Mouse (Mus musculus): ENCODE data around the gene Clec2l.
"Not testable (repeated sequence)": the region's sequence is repeated elsewhere in the genome, so short reads cannot be mapped to it uniquely, and the experiment has no call there.

Clec2l gene

DNA sequence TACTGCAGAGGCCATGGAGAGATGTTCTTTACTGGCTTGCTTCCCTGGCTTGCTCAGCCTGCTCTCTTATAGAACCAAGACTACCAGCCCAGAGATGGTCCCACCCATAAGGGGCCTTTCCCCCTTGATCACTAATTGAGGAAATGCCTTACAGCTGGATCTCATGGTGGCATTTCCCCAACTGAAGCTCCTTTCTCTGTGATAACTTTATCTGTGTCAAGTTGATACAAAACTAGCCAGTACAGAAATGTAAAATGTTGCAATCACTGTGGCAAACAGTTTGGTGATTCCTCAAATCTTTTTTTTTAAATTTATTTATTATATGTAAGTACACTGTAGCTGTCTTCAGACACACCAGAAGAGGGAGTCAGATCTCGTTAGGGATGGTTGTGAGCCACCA lies 7.6 kb downstream of the Clec2l start:
- DNase-seq (ENCODE audit: low spot score): not testable (repeated sequence)

DNA sequence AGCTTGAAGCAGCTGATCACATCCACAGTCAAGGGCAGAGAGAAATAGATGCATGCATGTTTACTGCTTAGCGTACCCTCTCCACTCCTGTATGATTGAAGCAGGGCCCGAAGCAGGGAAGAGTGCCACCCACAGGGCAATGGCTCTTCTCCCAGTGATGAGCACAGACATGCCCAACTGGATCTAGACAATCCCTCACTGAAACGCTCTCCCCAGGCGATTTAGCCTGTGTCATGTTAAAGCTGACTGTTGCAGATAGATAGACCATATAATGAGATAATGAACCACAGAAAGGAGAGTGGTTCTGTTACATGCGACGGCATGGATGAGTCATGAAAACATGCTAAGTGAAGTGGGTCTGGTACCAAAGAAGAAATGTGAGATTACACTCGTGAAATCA lies 8.4 kb downstream of the Clec2l start:
- no peak for DNase-seq (ENCODE audit: low spot score)

DNA sequence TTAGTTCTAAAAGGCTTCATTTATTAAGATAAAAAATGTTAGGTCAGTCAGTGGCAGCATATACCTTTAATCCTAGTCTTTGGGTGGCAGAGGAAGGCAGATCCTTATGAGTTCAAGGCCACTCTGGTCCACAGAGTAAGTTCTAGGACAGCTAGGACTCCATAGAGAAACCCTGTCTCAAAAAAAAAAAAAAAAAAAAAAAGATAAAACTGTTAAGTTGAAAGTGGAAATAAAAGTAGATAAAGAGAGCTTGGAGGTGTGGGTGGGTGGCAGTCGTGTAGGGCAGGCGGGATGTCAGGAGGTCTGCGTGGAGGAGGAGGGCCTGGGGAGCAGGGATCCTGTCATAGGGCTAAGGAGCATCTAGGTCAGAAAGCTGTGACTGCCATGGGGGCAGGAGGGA lies 9.1 kb downstream of the Clec2l start:
- DNase-seq (ENCODE audit: low spot score): no peak

DNA sequence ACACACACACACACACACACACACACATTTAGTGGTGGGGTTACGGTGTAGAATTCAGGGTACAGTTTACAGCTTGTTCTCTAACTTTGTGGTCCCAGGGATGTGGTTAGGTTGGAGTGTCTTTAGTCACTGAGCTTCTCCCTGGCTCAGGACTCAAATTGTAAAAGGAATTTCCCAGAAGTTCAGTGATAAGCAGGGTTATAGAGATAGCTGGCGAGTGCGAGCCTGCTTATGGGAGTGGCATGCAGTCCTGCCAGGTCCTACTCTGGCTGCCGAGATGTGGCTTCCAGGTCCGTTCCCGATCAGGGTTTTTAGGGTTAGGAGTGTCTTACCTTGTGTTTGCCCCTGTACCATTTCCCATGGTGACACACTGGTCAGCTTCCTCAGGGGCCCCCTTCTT lies 13.3 kb downstream of the Clec2l start:
- DNase-seq (ENCODE audit: low spot score): no peak

DNA sequence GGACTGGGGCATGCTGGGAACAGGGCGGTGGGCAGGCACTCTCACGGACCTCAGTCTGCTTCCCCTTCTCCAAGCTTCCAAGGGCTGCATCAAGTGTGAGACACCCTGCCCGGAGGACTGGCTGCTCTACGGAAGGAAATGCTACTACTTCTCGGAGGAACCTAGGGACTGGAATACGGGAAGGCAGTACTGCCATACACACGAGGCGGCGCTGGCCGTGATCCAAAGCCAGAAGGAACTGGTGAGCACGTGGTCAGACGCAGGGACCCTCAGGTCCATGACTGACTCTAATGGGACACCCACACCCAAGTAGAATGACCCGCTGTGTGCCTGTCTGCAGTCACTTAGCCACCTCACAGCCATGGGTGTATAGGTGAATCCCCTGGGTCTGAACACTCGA lies 13.9 kb downstream of the Clec2l start:
- DNase-seq (ENCODE audit: low spot score): no peak

DNA sequence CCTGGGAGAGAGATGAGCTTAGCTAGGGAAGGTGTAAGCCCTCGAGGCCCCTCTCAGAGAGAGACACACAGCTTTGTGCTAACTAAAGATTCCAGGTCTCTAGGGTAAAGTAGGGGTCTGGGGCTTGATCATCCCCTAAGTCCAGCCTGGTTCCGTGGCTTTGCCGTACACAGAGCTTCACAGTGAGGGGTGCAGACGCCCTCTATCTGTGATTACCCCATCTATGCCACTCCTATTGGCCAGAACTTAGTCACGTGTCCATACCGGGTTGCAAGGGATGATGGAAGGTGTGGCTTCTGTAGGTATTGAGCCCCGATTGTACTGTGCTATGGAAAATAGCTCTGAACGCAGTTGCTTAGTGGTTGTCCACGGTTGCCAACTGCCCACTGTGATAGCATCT lies 14.8 kb downstream of the Clec2l start:
- DNase-seq (ENCODE audit: low spot score): no peak

DNA sequence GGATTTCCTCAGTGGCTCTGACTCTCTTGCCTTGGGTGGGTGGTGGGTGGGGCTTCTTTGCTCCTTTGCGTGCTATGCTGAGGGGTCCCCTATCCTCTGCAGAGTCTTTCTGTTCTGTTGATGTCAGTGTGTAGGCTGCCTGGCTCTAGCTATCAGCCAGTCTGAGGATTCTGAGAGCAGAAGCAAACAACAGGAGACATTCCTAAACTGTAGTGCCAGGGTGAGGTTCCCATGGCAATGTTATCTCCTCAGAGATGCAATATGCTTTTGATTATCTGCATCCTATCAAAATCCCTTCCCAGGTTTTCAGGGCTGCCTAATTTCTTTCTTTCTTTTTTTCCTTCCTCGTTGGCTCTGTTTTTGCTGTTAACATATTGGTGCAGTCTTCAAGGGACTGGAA lies 19.7 kb downstream of the Clec2l start:
- no peak for DNase-seq (ENCODE audit: low spot score)

DNA sequence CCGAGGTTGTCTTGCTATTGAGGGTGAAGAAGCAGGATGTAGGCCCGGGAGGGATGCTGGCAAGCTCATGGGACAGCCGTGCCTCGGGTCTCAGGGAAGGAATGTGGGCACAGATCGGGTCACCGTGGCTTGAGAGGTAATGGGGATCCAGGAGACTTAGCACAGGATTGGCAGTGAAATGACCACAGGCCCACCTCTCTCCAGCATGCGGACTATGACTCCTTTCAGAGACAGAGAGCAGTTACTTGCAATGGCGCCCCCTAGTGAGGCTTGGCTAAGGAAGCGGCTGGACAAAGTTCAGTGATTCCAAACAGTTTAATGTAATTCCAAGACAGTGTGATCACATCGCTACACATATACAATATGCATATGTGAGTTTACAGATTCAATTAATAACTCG lies 24.3 kb downstream of the Clec2l start:
- DNase-seq (ENCODE audit: low spot score): peak; percentile 28

DNA sequence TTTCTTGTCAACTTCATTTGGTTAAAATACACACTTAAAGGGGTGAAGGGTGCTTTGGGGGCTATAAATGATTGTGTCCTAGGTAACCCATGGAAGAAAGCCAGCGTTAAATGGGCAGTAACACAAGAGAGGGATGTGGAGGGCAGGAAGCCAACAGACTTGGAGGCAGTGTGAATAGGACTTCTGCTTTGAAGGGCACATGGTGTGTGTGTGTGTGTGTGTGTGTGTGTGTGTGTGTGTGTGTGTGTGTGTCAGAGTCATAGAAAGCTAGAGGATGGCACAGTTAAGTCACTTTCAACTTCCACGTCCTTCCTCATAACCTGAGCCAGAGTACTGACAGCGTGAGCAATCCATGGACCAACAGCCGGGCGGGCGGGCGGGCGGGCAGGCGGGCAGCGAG lies 26.0 kb downstream of the Clec2l start:
- DNase-seq (ENCODE audit: low spot score): no peak

DNA sequence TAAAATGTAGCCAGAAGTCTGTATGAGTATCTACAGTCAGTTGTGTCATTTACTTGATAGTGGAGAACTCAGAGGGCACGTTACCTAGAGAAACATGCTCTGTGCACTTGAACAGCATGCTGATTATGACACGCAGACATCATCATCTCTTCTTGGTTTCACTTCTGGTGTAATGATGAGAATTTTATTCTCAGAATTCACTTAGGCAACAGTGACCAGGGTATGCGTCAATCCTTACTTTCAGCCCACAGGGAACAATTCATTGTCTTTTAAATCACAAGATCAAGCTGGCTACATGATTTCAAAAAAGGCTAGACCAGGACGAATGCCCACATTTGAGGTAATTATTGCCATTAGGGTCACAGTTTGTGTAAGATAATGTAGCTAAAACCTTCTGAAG lies 27.7 kb downstream of the Clec2l start:
- DNase-seq (ENCODE audit: low spot score): no peak

DNA sequence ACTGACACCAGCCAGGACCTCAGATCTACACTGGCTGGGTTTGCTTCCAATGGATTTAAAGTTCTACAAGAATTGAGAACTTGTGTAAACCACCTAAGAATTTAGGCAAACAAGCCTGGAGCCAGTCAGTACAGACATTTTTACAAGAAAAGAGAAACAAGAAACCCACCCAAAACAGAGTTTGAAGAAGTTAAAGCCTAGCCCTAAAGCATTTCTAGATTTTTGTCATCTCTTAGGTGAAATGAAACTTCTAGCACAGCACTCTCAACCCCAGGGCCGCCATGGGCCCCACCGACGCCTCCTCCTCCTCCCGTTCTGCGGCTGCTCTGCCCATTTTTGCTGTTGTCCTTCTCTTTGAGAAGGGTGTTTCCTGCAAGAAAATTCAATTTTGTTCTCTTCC lies 28.2 kb downstream of the Clec2l start:
- no peak for DNase-seq (ENCODE audit: low spot score)

DNA sequence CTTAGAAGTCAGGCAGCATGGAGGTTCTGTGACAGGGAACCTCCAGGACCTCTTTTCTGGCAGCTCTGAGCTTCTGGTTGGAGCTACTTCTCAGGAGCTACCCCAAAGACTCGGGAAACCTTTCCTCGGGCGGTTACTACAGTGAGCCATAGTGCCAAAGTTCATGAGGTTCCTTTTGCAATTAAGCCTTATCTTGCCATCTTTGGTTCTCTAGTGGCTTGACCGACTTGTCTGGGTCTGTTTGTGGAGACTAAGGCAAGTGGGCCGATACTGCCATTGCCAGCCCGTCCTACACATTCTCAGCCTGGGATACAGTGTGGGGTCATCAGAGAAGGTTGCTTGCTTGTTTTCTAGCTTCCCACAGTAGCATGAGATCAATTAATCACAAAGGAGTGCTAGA lies 29.7 kb downstream of the Clec2l start:
- no peak for DNase-seq (ENCODE audit: low spot score)

DNA sequence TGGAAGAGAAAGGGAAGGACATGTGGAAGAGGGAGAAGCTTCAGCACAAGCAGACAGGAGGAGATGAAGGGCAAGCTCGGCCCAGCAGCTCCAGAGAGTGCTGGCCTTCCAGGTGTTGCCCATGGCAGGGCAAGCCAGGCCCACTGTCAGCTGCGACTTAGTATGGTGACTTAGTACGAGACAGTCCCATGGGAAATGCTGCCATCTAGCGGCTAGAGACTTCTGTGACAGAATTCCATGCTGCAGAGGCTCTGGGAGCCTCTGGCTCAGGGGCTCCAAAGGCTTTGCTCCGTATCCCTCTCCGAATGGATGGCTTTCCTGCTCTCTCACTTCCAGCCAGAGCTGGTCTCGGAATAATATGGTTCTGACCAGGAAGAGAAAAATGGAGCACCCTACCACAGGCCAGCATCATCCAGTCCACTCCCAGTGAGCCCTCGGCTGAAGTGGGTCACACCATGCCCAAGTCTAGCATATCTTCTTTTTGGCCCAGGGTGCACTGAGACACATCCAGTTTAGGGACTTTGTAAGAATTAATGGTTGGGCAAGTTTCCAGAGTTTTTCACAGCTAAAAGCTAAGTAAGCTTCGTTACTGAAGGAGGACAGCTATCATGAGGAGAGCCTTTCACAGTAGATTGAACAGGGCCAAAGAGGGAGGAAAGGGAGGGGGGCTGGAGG lies 32.6 kb downstream of the Clec2l start:
- DNase-seq (ENCODE audit: low spot score): peak; percentile 87

DNA sequence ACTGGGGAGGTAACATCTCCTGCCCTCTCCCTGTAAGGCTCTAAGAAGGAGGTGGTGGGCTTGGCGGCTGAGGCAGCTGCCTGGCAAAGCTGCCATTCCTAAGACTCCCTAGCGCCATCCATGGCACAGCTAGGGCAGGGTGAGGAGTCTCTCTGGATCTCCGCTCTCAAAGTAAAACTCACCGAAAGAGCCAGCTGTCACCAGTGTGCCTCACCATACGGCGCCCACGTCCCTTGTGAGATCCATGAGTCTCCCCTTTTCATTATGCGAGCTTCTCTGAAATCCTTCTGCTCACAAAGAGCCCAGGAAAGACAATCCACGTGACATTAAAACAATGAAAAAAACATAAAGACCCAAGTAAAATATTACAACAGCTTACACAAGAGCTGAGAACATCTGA lies 33.7 kb downstream of the Clec2l start:
- DNase-seq (ENCODE audit: low spot score): no peak

DNA sequence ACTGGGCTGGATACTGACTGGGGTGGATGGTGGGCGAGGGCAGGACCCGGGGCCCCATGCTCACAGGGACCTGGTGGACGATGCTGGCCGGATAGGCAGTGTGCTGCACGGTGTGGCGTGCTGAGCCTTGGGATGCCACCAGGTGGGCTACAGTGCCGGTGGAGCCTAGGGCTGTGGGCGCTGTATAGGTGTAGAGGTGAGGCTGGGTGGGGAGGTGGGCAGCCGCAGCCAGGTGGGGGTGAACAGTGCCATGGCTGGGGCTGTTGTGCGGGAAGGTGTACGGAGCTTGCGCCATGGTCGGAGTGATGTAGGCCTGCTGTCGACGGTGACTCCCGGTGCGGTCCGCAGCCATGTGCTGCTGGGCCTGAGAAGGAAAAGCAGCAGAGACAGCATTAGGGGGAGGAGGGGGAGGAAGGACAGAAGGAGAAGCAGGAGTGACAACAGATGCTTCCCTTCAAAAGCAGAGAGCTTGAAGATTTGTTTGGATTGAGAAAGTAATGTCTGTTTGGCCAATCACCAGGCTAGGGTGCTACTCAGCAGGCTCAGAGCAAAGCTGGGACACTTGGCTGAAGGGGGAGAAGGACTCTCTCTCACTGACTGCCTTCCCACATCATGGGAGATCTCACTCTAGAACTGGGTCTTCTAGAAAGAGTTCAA lies 35.5 kb downstream of the Clec2l start:
- DNase-seq (ENCODE audit: low spot score): no peak

DNA sequence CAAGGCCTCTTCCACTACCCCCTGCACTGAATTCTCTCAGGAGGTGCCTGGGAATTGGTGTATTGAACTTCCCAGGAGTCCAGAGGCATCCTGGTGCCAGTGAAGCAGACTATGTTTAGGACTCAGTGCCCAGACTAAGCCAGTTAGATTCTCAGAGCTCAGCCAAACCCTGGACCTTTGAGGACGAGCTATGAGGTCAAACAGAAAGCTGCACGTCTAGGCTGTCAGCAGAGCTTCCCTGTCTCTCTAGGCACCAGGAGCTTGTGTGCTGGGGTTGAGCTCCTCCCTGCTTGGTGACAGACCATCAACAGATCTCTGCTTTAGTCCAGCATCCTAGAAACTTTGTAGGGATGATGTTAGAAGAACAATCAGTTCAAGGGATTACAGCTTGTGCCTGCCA lies 38.6 kb downstream of the Clec2l start:
- DNase-seq (ENCODE audit: low spot score): no peak

DNA sequence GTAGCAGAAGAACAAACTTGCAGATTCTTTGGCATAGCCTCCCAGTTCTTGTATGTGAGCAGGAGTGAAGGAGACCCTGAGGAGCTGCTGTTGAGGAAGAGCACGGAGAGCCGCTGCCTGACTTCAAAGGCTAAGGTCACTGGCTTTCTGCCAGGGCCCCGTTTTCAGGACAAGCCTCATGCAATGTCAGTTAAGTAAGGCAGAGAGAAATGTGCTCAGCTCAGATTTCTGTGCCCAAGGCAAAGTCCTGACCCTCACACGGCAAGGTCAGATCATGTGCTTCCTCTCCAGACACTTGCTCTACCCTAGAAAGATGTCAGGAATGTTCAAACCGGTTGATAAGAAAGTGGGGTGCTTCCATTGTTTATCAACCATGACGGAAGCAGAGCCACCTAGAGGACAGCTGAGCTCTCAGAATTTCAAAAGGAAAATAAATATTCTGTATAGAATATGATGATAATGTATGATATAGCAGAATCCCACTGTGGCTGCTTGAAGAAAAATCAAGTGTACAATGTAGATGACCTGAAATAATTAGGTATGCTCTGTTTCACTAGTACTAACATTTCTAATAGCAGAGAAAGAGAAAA lies 40.0 kb downstream of the Clec2l start:
- DNase-seq (ENCODE audit: low spot score): no peak

DNA sequence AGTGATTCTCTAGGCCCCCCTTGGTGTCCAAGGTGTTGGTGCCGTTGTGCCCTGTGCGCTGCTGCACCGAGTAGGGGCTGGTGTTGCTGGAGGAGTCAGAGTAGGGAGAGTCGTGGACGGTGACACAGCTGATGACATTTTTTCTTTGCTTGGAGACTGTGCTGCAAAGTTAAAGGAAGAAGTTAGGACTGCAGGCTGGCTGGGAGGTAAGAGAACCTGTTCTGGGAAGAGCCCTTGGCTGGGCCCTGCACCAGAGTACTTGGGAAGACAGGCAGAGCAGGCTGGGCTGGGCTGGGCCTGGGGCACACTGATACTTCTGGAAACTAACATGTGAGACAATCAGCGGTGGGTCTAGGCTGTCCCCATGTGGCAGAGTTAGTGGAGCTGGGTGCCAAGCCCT lies 40.7 kb downstream of the Clec2l start:
- no peak for DNase-seq (ENCODE audit: low spot score)

DNA sequence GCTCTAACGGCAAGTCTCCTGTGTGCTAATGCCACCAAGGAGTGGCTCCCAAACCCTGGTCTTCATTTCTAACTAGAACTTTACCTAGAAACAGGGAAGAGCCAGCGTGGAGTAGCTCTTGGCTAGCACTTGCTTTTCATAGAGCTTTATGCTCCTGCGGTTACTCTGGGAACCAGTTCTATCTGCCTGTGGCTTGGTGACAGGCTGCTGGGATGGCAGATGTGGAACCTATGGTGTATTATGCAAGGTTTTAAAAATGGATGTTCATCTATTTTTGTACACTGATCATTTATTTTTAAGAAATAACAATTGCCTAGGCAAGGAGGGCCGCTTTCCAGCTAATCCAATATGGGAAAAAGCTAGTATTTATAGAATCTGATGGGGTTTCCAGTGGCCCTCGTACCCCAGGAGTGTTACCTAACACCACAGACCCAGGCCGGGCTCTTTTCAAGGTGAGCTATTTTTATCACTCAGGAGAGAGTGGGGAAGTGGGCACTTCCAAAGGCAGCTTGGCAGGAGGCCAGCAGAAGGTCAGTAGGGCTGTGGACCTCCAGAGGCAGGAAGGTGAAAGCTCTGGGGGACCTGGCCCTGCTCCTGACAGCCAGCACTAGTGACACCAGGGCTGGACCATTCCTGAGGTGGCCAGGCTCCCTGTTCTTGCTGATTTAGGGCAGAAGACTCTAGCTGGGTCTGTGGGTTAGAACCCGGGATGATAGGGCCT lies 41.6 kb downstream of the Clec2l start:
- DNase-seq (ENCODE audit: low spot score): no peak

DNA sequence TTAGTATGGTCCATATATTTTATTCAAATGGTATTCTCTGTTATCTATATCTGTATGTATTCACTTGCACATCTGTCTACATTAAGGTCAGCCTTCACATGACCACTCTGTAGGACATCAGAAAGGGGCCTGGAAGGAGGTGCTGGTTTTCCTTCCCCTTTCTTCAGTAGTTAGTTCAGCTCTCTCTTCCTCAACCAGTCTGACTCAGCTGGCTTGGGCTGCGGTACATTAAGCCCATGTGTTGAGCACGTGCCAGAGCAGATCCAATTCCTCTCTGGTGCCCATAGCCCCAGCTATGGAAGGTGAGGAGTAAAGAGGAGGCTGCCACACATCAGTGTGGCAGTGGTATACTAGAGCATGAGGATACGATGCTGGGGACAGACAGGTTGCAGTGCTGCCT lies 47.6 kb downstream of the Clec2l start:
- DNase-seq (ENCODE audit: low spot score): no peak

DNA sequence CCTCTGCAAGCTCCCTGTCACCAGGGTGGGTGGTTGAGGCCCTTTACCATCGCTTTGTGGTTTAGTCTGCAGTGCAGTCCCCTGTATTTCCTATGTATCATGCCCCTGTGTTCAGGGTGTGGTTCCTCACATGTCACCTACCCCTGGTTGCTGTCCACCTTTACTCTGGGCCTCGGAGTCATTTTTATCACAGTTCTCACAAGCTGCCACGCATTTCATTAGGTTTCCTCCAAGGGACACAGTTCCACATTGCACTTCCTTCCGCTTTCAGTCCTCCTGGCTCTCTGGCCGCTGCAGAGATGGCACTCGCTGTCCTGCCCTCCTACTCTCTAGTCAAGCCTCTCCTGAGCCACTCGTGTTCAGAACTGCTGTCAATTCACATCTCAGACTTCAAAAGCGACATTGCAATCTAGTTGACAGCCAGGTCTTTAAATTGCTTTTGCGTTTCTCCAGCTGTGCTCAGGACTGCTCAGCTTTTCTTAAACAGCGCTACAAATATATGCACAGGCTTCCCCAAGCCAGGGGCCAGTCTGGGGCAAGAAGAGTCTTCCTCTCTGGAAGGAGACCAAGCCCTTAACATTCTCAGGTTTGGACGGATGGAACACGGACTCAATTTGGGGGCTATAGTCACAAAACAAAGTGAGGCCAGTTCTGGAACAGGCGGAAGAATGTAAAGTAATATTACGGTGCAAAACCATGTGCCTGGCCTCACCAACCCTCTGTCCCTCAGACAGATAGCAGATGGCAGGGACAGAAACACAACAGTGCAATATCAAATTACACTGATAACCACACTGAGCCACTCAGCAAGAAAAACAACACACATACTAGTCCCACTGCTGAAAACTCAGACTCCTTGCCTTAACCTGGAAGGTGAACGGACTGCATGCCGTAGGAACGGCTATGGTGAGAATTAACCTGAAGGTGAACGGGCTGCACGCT lies 51.4 kb downstream of the Clec2l start:
- no peak for DNase-seq (ENCODE audit: low spot score)

DNA sequence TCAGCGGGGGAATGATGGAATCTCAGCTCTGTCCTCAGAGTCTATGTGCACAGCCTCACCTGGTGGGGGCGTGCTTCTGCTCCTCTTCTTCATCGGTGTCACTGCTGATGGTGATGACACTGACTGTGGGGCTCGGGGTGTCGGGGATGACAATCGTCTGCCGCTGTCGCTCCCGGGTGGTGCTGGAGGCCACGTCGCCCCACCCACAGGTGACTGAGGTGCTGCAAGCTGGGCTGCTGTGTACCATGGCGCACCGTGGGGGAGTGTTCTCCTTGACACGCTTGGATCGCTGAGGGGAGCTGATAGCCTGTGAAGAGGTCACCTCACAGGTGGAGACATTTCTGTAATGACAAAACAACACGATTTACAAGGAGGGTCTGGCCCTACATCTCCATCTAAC lies 53.0 kb downstream of the Clec2l start:
- DNase-seq (ENCODE audit: low spot score): no peak
